Comparison of ENCODE assay signal across 9 mouse cellular contexts in genomic region chr13:21033176-21033575, GRCm38 (mm10). TPM values are rescaled to one million over a fixed set of nuclear protein-coding genes. Genes with fewer than 3 reads are reported as not detected.
A peak's percentile ranks its signal among the peaks of the same experiment; 100 is the strongest.
DNase-seq lines count a peak whose midpoint lies in the region; ATAC-seq lines count a peak whose summit lies in the region.
"Had no signal": no experiment of that assay in that cellular context is flagged by ENCODE, and none has a peak within 500 bp of the region (broad histone marks: within the 10 kb centered on the region; RNA-seq: fewer than 3 reads in every experiment).

No protein-coding gene starts in this region.

- no peak for ATAC-seq in erythroblast, adult 5-6 weeks (replicated peaks; ENCODE audit: low FRiP score, poor library complexity, severe bottlenecking)

- DNase-seq in left cerebral cortex, adult 18-20 months (ENCODE audit: low spot score in 2 of 2) = peak; percentile 12 to 50
- DNase-seq in left cerebral cortex, adult 11 months (ENCODE audit: low spot score) = no peak
- peak; percentile 88 to 91 for DNase-seq in cerebellum, postnatal 25 days
- DNase-seq in layer of hippocampus, postnatal 14 days (ENCODE audit: low spot score in 2 of 2) = peak; percentile 30 to 39
- peak; percentile 33 for DNase-seq in right cerebral cortex, adult 18-20 months
- no peak for DNase-seq in lung, postnatal 25 days (ENCODE audit: low spot score)
- no peak for DNase-seq in testis, postnatal 14 days (ENCODE audit: low spot score)
- DNase-seq: adrenal gland, adult 2 months had no signal

RNA-seq across cellular contexts. Expression of gene Olfr1370, which starts 41.6 kb away (rescaled TPM):
- not detected for total RNA-seq in left cerebral cortex, adult 18-20 months (2021)
- total RNA-seq in layer of hippocampus, postnatal 14 days (2021) = not detected
- total RNA-seq in erythroblast, adult 5-6 weeks (2015; ENCODE audit: low replicate concordance) = not detected in 2 replicates
- total RNA-seq in erythroblast, adult 5-6 weeks (2017; ENCODE audit: low replicate concordance) = 0.14 TPM in 1 of 2 replicates, not detected in the other
- total RNA-seq: adrenal gland, adult 2 months had no signal

Comparison
In these comparisons a context has a peak if more than half of its experiments do, and no peak if none do; other contexts are left out.
1. DNase-seq: peak in left cerebral cortex, adult 18-20 months (2 of 2), cerebellum, postnatal 25 days (2 of 2), layer of hippocampus, postnatal 14 days (2 of 2) and right cerebral cortex, adult 18-20 months (single experiment); none in left cerebral cortex, adult 11 months (single experiment), lung, postnatal 25 days (single experiment) and testis, postnatal 14 days (single experiment).